Mouse (Mus musculus) MEL (cell line): ENCODE measurements around the gene Msantd4. TPM values are rescaled to one million over a fixed set of nuclear protein-coding genes. Genes with fewer than 3 reads are reported as not detected.
A peak's percentile ranks its signal among the peaks of the same experiment; 100 is the strongest.
"Not testable (repeated sequence)": the region's sequence is repeated elsewhere in the genome, so short reads cannot be mapped to it uniquely, and the experiment has no call there.

Experiments used
- DNase-seq: peaks from one replicate; pipeline ENCODE4 v3.0.0; 2011; ENCODE audit warnings: low read depth, low spot score
- H3K27ac ChIP-seq: 2 replicates; pipeline ENCODE4 v1.5.1; 2012; ENCODE audit warnings: low read depth, mild to moderate bottlenecking, control low read depth, low read length, moderate library complexity; ENCODE audit not compliant: control insufficient read depth
- H3K27me3 ChIP-seq, 2 experiments: fragments of 150-350 bp in 1 of 2; sonication (generic) in 1 of 2; 2 replicates each; pipeline ENCODE4 v1.6.1; 2012; ENCODE audit warnings: low read length in 2 of 2, mild to moderate bottlenecking in 2 of 2, improper control_type of control experiment in 1 of 2, moderate library complexity in 1 of 2; ENCODE audit not compliant: insufficient read depth in 2 of 2, control insufficient read depth in 1 of 2
- H3K36me3 ChIP-seq, 2 experiments: 2 replicates each; pipeline ENCODE4 v1.6.1; 2012 to 2014; ENCODE audit warnings: low read length in 2 of 2, improper control_type of control experiment in 1 of 2, inconsistent platforms in 1 of 2, mild to moderate bottlenecking in 1 of 2; ENCODE audit not compliant: insufficient read depth in 2 of 2, control insufficient read depth in 1 of 2
- H3K4me1 ChIP-seq, 2 experiments: fragments of 150-350 bp in 1 of 2; sonication (generic) in 1 of 2; 2 replicates each; pipeline ENCODE4 v1.6.1; 2012; ENCODE audit warnings: low read length in 2 of 2, improper control_type of control experiment in 1 of 2, mild to moderate bottlenecking in 1 of 2; ENCODE audit not compliant: insufficient read depth in 2 of 2, control insufficient read depth in 1 of 2
- H3K4me3 ChIP-seq, 2 experiments: fragments of 150-350 bp in 1 of 2; sonication (generic) in 1 of 2; 2 replicates each; pipeline ENCODE4 v1.5.1; 2012; ENCODE audit warnings: low read depth in 2 of 2, low read length in 2 of 2, mild to moderate bottlenecking in 2 of 2, moderate library complexity in 2 of 2, control low read depth in 1 of 2, improper control_type of control experiment in 1 of 2; ENCODE audit not compliant: control insufficient read depth in 1 of 2, insufficient read depth in 1 of 2
- H3K79me2 ChIP-seq: 2 replicates; pipeline ENCODE4 v1.6.1; 2012; ENCODE audit warnings: mild to moderate bottlenecking, low read length, moderate library complexity; ENCODE audit not compliant: control insufficient read depth, poor library complexity, insufficient read depth
- H3K9ac ChIP-seq: 2 replicates; pipeline ENCODE4 v1.6.1; 2012; ENCODE audit warnings: low read depth, mild to moderate bottlenecking, control low read depth, low read length, moderate library complexity; ENCODE audit not compliant: control insufficient read depth, poor library complexity, severe bottlenecking
- H3K9me3 ChIP-seq: fragments of 150-350 bp; sonication (generic); replicated peaks from 2 replicates; pipeline ENCODE4 v1.6.1; 2012; ENCODE audit warnings: mild to moderate bottlenecking, low read length, improper control_type of control experiment, moderate library complexity; ENCODE audit not compliant: insufficient read depth
- ETS1 ChIP-seq: IDR thresholded peaks from 2 replicates; pipeline ENCODE4 v1.6.1; 2012; ENCODE audit warnings: low read depth, mild to moderate bottlenecking, inconsistent platforms, low read length, improper control_type of control experiment, moderate library complexity
- GABPA ChIP-seq: IDR thresholded peaks from 2 replicates; pipeline ENCODE4 v1.6.1; 2012; ENCODE audit warnings: low read depth, mild to moderate bottlenecking, inconsistent platforms, low read length, improper control_type of control experiment, moderate library complexity
- POLR2A ChIP-seq, 2 experiments: IDR thresholded peaks; 2 replicates each; pipeline ENCODE4 v1.6.1; 2011 to 2012; ENCODE audit warnings: low read length in 2 of 2, mild to moderate bottlenecking in 2 of 2, control low read depth in 1 of 2, improper control_type of control experiment in 1 of 2, low read depth in 1 of 2, moderate library complexity in 1 of 2; ENCODE audit not compliant: control insufficient read depth in 1 of 2, insufficient read depth in 1 of 2, poor library complexity in 1 of 2
- UBTF ChIP-seq: IDR thresholded peaks from 2 replicates; pipeline ENCODE4 v1.6.1; 2012; ENCODE audit warnings: low read depth, mild to moderate bottlenecking, inconsistent platforms, low read length, improper control_type of control experiment, moderate library complexity, borderline replicate concordance; ENCODE audit not compliant: insufficient read depth
- USF1 ChIP-seq: IDR thresholded peaks from 2 replicates; pipeline ENCODE4 v1.6.1; 2014; ENCODE audit warnings: low read depth, mild to moderate bottlenecking, inconsistent platforms, low read length, improper control_type of control experiment, moderate library complexity
- ZMIZ1 ChIP-seq: IDR thresholded peaks from 2 replicates; pipeline ENCODE4 v1.6.1; 2012; ENCODE audit warnings: low read depth, mild to moderate bottlenecking, inconsistent platforms, low read length, improper control_type of control experiment, moderate library complexity
- polyA plus RNA-seq, 2 experiments: library from polyadenylated mRNA; stranded (reverse) in 1 of 2; unstranded in 1 of 2; fragments of >175 nt in 1 of 2; fragments of >200 nt in 1 of 2; gene quantifications; 2 replicates each; pipeline versions ENCODE4 v1.2.1 to v1.2.4; 2012; ENCODE audit warnings: low replicate concordance in 2 of 2, low read depth in 1 of 2; ENCODE audit not compliant: insufficient read length in 2 of 2, insufficient read depth in 1 of 2, missing spikeins in 1 of 2
- total RNA-seq: library from RNA; depleted of rRNA; stranded (reverse); fragments of 300-350 nt; gene quantifications from 2 replicates; pipeline ENCODE4 v1.2.3, GENCODE M21; 2012; rRNA removed

Msantd4 gene
- total and polyA plus RNA-seq, 3 experiments = 30.4 to 35.2 TPM; not detected in 1

DNA sequence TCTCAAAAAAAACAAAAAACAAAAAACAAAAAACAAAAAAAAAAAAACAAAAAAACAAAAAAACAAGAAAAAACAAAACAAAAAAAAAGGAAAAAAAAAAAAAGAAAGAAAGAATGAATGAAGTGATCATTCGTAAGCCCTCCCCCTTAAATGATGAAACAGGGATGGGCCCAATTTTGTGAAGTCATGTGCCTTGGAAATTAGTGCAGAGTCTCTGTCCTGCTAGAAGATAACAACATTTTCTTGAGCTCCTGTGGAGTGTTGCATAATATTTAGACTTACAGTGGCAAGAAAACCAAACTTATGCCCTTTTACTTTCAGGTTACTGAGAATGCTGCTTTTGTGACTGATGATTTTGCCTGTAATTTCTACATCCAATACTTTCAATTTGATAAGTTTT lies 23.2 kb upstream of the Msantd4 start (continued):
- TF ChIP-seq UBTF = no peak
- TF ChIP-seq ZMIZ1 = no peak
- TF ChIP-seq, all 39 proteins: peak for 9

DNA sequence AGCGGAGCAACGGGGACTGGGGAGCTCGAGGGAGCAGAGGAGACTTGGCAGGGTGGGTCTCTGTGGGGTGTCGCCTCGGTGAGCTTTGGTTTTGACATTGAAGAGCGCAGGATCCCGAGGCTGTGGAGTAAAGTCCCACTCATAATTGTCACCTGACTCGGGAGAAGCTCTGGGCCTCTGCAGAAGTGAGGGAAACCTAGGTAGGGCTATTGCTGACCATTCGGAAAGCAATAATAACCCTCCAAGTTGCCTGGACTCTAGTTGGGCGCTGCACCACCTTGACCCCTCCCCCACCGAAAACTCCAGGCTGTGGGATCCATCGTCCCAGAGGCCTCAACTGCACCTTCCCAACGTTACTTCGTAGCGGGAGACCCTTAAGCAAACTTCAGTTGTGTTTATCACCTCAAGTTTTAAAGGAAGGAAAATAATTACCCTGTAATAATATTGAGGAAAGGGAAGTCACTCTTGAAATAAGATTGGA lies 318 bp downstream of the Msantd4 start:
- Histone ChIP-seq H3K27me3 (no peaks in the 10 kb centered on the region), H3K79me2 (peaks cover 9% of the 10 kb centered on the region), H3K27ac (peak overlapping the region; percentile 35), H3K36me3 (peaks cover 0 to 21% of the 10 kb centered on the region in 2 experiments; a peak in 3 of 4 replicates), H3K4me1 (peaks cover 4 to 7% of the 10 kb centered on the region in 2 experiments), H3K9me3 (no peaks in the 10 kb centered on the region), H3K4me3 (peak overlapping the region; percentile 74 to 83), H3K9ac (peak overlapping the region; percentile 72)
- TF ChIP-seq USF1 (no peak), ETS1 (no peak), POLR2A (IDR thresholded peaks at IDR 0.05; ENCODE audit: control insufficient read depth in 1 of 2, insufficient read depth in 1 of 2, low read depth in 1 of 2, low read length in 2 of 2, poor library complexity in 1 of 2) (0 out of 4 replicates have a peak, but pooled peaks of 1 of the 2 experiments have one; percentile 3), GABPA (no peak)
- DNase-seq = no peak

DNA sequence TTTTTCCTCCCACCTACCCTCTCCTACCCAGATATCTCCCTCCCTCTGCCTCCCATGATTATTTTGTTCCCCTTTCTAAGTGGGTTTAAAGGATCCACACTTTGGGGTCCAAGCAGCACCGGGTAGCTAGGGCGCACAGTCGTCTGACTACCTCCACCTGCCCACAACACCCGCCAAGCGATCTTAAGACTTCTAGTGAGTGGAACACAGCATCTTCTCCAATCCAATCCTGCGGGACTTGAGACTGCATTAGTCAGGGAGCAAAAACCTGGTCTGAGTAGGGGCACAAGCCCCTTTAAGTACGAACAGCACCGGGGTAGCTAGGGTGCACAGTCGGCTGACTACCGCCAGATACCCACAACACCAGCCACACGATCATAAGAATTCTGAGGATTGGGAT lies 24.4 kb downstream of the Msantd4 start:
- not testable (repeated sequence) for H3K4me3 ChIP-seq, H3K79me2 ChIP-seq, DNase-seq, H3K9me3 ChIP-seq, H3K4me1 ChIP-seq, H3K27me3 ChIP-seq, H3K36me3 ChIP-seq, H3K9ac ChIP-seq, H3K27ac ChIP-seq

Other genes starting within 250 kb of the Msantd4 start
- 58.6 and 73.1 TPM in 2 replicates for gene Aasdhppt, start 67.1 kb upstream of the Msantd4 start, total RNA-seq
- 10 to 100 TPM in 1 of 2 experiments, not detected in 1; 39.2 TPM for gene Aasdhppt, start 67.1 kb upstream of the Msantd4 start, polyA plus RNA-seq
- 1.7 and 2.2 TPM in 2 replicates for gene Kbtbd3, start 66.7 kb upstream of the Msantd4 start, total RNA-seq
- 1 to 10 TPM in 1 of 2 experiments, not detected in 1; 1.4 TPM for gene Kbtbd3, start 66.7 kb upstream of the Msantd4 start, polyA plus RNA-seq